Mouse (Mus musculus) midbrain, embryonic 12.5 days (tissue): ENCODE data around the gene Hibadh. TPM values are rescaled to one million over a fixed set of nuclear protein-coding genes. Genes with fewer than 3 reads are reported as not detected.

Source experiments
- ATAC-seq: fragments of 200-750 bp; cut with Nextera tagmentation; 2 replicates; pipeline ENCODE4 v1.8.0; 2017; ENCODE audit warnings: low read depth, moderate TSS enrichment, moderate library complexity; ENCODE audit not compliant: low FRiP score
- H3K27ac ChIP-seq: fragments of 300-500 bp; sonication (generic); replicated peaks from 2 replicates; pipeline ENCODE4 v1.5.1; 2016; ENCODE audit warnings: mild to moderate bottlenecking
- H3K27me3 ChIP-seq: fragments of 300-500 bp; sonication (generic); 2 replicates; pipeline ENCODE4 v1.6.1; 2016; ENCODE audit warnings: mild to moderate bottlenecking
- H3K36me3 ChIP-seq: fragments of 300-500 bp; sonication (generic); 2 replicates; pipeline ENCODE4 v1.6.1; 2016
- H3K4me1 ChIP-seq: fragments of 300-500 bp; sonication (generic); 2 replicates; pipeline ENCODE4 v1.6.1; 2016
- H3K4me2 ChIP-seq: fragments of 300-500 bp; sonication (generic); replicated peaks from 2 replicates; pipeline ENCODE4 v1.6.1; 2016; ENCODE audit warnings: mild to moderate bottlenecking, moderate library complexity
- H3K4me3 ChIP-seq: fragments of 300-500 bp; sonication (generic); 2 replicates; pipeline ENCODE4 v1.5.1; 2016; ENCODE audit warnings: mild to moderate bottlenecking
- H3K9ac ChIP-seq: fragments of 300-500 bp; sonication (generic); replicated peaks from 2 replicates; pipeline ENCODE4 v1.6.1; 2016; ENCODE audit warnings: mild to moderate bottlenecking, moderate library complexity
- H3K9me3 ChIP-seq: fragments of 300-500 bp; sonication (generic); 2 replicates; pipeline ENCODE4 v1.6.1; 2016; ENCODE audit warnings: mild to moderate bottlenecking
- WGBS: fragments of 180-500 bp; shearing (Covaris S2); methylation state at CpG from one replicate; pipeline ENCODE4 v1.1.7; 2016; 5-methylcytosine and 5-hydroxymethylcytosine counted together
- polyA plus RNA-seq: library from polyadenylated mRNA; unstranded; fragments of >200 nt; fragmentation: Nextera tagmentation; extraction: Ambion mirVana; gene quantifications from 2 replicates; pipeline ENCODE4 v1.2.1, GENCODE M21; 2016

The Hibadh gene
- polyA plus RNA-seq, 1 experiment from 2014 or later: 66.3 TPM

- H3K4me3 ChIP-seq: no peak overlapping the region
- H3K27me3 ChIP-seq: no peaks in the 10 kb centered on the region
Observed at GRCm38 (mm10) chr6:52544376-52544775, 95.8 kb downstream of the Hibadh start.

DNA sequence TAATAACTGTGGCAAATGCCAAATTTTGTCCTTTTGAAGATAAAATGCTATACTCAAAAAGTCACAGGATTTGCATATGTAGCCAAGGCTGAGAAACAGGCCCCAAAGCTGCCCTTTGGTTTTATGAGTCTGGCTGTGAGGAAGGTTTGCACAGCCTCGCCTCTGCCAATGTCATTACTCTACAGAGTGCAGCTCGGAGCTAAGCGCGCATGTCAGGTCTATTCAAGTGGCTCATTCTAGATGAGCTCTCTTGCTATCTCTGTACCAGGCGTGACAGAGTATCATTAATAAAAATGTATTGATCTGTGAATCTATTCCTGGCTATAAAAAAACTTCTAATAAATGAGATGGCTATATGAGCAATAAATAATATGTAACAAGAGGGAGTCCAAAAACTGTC is 97.7 kb downstream of the Hibadh start:
- no peaks in the 10 kb centered on the region for H3K27me3 ChIP-seq
- no peak overlapping the region for H3K4me3 ChIP-seq
- H3K27ac ChIP-seq: no peak overlapping the region
- ATAC-seq: no peak
- 80% methylated on average over 5 of the region's 5 CpGs for WGBS
- peaks cover 21% of the 10 kb centered on the region; the same call in 1 of the 2 replicates for H3K36me3 ChIP-seq
- H3K9ac ChIP-seq: no peak overlapping the region
- no peak overlapping the region for H3K4me2 ChIP-seq
- no peaks in the 10 kb centered on the region for H3K9me3 ChIP-seq
- H3K4me1 ChIP-seq: peaks cover 8% of the 10 kb centered on the region; the same call in 1 of the 2 replicates

More at GRCm38 (mm10) chr6:52544376-52544775, 95.8 kb downstream of the Hibadh start:
- ATAC-seq: no peak
- WGBS: 63% methylated on average over 4 of the region's 4 CpGs
- peaks cover 24% of the 10 kb centered on the region; the same call in 1 of the 2 replicates for H3K36me3 ChIP-seq
- H3K27ac ChIP-seq: no peak overlapping the region
- H3K4me2 ChIP-seq: no peak overlapping the region
- H3K9me3 ChIP-seq: no peaks in the 10 kb centered on the region
- H3K4me1 ChIP-seq: peaks cover 7% of the 10 kb centered on the region; the same call in 1 of the 2 replicates
- no peak overlapping the region for H3K9ac ChIP-seq

GRCm38 (mm10) chr6:52539911-52540310 is 100.3 kb downstream of the Hibadh start:
- peaks cover 8% of the 10 kb centered on the region; the same call in 1 of the 2 replicates for H3K4me1 ChIP-seq
- no peaks in the 10 kb centered on the region for H3K27me3 ChIP-seq
- H3K36me3 ChIP-seq: peaks cover 11% of the 10 kb centered on the region; the same call in 1 of the 2 replicates
- no peak overlapping the region for H3K27ac ChIP-seq
- H3K9me3 ChIP-seq: peaks cover 8% of the 10 kb centered on the region; the same call in 1 of the 2 replicates
- WGBS: 11% methylated on average over 2 of the region's 2 CpGs
- H3K9ac ChIP-seq: no peak overlapping the region
- H3K4me2 ChIP-seq: no peak overlapping the region
- no peak overlapping the region for H3K4me3 ChIP-seq
- no peak for ATAC-seq

DNA sequence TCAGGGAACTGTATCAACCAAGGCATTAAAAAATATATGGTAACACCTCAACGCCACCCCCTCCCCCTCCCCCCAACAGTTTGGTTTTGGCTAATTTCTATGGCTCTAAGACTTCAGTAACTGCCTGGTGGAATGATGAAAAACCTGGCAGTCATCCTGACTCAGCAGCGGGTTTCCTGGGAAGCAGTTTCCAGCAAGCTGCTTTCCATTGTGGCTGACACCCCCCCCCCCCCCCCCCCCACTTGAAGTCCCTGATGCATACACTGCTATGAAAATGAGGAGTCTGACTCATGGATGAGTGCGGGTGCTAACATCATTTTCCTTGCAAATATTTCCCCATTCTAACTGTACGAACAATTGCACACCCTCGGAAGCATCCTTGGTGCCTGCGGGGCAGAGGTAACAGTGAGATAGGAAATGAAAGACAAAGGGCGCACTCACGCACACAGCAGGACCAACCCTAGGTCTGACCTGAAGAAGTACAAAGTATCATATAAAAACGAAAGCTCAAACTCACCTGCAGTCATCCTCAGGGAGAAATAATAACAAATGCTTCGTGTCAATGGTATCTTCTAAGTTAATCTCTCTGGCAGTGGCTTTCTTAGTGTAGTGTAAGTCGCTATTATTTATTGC is 105.0 kb downstream of the Hibadh start:
- H3K4me1 ChIP-seq: peaks cover 8% of the 10 kb centered on the region; the same call in 1 of the 2 replicates
- ATAC-seq: no peak
- peaks cover 8% of the 10 kb centered on the region; the same call in 1 of the 2 replicates for H3K9me3 ChIP-seq
- 86% methylated on average over 11 of the region's 11 CpGs for WGBS
- no peak overlapping the region for H3K4me3 ChIP-seq
- no peak overlapping the region for H3K27ac ChIP-seq
- peaks cover 9% of the 10 kb centered on the region; the same call in 1 of the 2 replicates for H3K36me3 ChIP-seq
- no peak overlapping the region for H3K9ac ChIP-seq
- H3K27me3 ChIP-seq: no peaks in the 10 kb centered on the region
- H3K4me2 ChIP-seq: no peak overlapping the region

DNA sequence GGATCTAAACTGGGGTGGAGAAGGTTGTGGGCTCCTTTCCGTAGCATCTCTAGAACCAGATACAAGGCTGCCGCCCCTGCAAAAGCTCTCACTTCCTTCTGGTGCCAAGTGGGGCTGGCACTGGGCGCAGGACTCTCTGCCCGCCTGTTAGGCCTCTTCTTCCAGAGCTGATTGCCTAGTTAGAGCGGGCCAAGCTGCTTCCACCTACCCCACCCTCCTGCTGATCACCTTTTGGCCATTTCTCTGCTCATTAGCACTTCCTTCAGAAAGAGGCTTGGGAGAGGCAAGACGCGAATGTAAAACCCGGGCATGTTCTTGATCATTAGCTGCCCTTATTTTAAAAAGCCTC is 108.1 kb downstream of the Hibadh start:
- ATAC-seq: no peak
- H3K9ac ChIP-seq: no peak overlapping the region
- 80% methylated on average over 8 of the region's 8 CpGs for WGBS

DNA sequence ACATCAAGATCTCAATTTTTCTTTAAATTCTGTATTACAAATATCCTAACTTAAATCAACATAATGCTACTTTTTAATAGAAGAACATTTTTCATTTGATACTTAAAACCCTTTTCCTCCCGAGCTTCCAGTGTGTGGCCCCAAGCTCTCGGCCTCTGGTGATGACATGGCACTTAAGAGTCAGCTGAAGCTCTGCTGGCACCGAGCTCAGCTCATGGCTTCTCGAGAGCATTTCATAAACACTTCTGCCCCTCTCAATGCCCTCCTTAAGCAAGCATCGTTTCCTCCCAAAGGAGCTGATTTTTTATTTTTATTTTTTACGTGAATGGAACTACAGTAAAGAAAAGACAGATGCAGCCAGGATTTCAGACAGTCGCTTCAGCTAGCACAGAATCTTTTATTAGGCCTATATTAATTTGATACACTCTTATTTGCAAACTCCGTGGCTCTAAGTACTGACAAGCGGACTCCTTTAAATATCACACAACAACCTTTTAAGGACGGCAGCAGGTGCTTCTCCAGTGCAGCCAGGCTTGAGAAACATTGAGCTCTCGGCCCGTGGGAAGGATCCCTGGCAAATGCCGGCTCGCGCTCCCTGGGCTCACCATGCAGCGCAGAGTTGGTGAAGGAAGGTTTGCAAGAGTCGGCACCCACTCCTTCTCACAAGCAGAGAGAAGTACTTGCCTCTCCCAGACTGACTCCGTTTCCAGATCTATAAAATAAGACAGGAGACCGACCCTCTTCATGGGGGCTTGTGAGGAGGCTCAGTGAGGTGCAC is 108.6 kb downstream of the Hibadh start:
- Histone ChIP-seq H3K9me3 (peaks cover 2% of the 10 kb centered on the region; the same call in 1 of the 2 replicates), H3K9ac (no peak overlapping the region), H3K27ac (no peak overlapping the region), H3K4me2 (no peak overlapping the region), H3K4me1 (no peaks in the 10 kb centered on the region), H3K4me3 (no peak overlapping the region), H3K27me3 (no peaks in the 10 kb centered on the region), H3K36me3 (peaks cover 1% of the 10 kb centered on the region; the same call in 1 of the 2 replicates)
- 89% methylated on average over 19 of the region's 19 CpGs for WGBS
- ATAC-seq: no peak

More for the DNA sequence above, 108.1 kb downstream of the Hibadh start:
- no peak overlapping the region for H3K4me2 ChIP-seq
- no peak overlapping the region for H3K4me3 ChIP-seq
- H3K27me3 ChIP-seq: no peaks in the 10 kb centered on the region
- no peak overlapping the region for H3K27ac ChIP-seq
- H3K36me3 ChIP-seq: peaks cover 7% of the 10 kb centered on the region; the same call in 1 of the 2 replicates
- peaks cover 6% of the 10 kb centered on the region; the same call in 1 of the 2 replicates for H3K9me3 ChIP-seq
- no peaks in the 10 kb centered on the region for H3K4me1 ChIP-seq

DNA sequence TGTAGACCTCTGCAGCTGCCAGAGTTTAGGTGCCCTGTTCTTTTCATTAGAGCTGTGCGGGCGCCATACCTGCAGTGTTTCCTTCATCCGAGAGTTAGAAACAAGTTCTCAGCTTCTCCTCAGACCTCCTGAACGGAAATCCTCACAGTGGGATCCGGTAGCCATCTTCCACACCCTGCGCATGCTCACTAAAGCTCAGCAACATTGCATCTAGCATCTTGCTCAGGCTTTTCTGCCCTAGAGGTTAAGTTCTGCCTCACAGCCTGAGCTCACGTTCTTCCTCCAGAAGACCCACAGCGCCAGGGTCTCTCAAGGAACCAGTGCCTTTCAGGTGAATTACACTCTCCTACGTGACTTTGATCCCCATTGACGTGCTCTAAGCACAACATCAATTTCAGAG is 109.3 kb downstream of the Hibadh start:
- no peak for ATAC-seq
- no peak overlapping the region for H3K27ac ChIP-seq
- WGBS: 86% methylated on average over 10 of the region's 10 CpGs
- H3K36me3 ChIP-seq: no peaks in the 10 kb centered on the region
- no peaks in the 10 kb centered on the region for H3K9me3 ChIP-seq
- H3K4me3 ChIP-seq: no peak overlapping the region
- no peaks in the 10 kb centered on the region for H3K27me3 ChIP-seq
- no peak overlapping the region for H3K9ac ChIP-seq
- no peaks in the 10 kb centered on the region for H3K4me1 ChIP-seq
- no peak overlapping the region for H3K4me2 ChIP-seq

DNA sequence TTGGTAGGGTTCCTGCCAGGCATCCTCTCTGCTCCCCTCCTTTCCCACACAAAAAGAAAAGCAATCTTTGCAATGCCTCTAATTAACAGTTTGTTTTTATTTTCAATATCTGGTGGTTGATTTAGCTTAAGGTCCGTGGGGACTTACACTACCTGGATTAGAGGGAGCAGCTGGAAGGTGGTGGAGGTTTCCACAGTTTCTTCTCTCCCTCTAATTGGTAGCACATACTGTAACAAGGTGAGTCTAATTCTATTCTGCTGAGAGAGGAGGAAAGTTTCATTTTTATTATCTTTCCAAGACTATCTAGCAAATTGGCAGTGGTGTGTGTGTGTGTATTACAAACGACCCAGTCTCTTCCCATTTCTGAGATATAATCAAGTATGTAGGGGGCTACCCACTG is 116.0 kb downstream of the Hibadh start:
- H3K27me3 ChIP-seq: no peaks in the 10 kb centered on the region
- WGBS: 47% methylated on average over 2 of the region's 2 CpGs

DNA sequence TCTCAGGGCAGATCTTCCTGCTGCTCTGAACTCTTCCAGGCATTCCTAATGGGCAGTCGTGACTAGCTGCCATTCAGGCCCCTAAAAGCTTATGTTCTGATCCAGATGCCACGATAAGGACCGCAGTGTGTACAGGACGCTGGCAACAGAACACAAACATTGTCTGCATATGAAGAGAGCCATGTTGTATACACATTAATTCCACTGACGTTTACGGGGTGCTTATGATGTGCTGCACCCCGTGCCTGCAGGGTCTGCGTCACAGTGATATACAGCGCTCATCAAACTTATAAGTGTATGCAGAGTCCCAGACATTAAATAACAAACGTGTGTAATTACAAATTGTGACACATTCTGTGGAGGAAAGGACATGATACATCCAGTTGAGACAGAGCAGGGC is 121.5 kb downstream of the Hibadh start:
- Histone ChIP-seq H3K9ac (no peak overlapping the region), H3K27ac (no peak overlapping the region), H3K36me3 (no peaks in the 10 kb centered on the region), H3K4me1 (no peaks in the 10 kb centered on the region; the same call in 1 of the 2 replicates), H3K4me2 (no peak overlapping the region), H3K4me3 (no peak overlapping the region), H3K27me3 (no peaks in the 10 kb centered on the region), H3K9me3 (no peaks in the 10 kb centered on the region)
- ATAC-seq: no peak
- whole genome bisulfite sequencing: 92% methylated on average over 10 of the region's 10 CpGs

More for the DNA sequence above, 116.0 kb downstream of the Hibadh start:
- Histone ChIP-seq H3K4me1 (no peaks in the 10 kb centered on the region), H3K4me3 (no peak overlapping the region), H3K27ac (no peak overlapping the region), H3K9ac (no peak overlapping the region), H3K36me3 (no peaks in the 10 kb centered on the region), H3K9me3 (no peaks in the 10 kb centered on the region), H3K4me2 (no peak overlapping the region)
- no peak for ATAC-seq

- Histone ChIP-seq H3K4me2 (no peak overlapping the region), H3K9me3 (no peaks in the 10 kb centered on the region), H3K4me1 (peaks cover 2% of the 10 kb centered on the region; the same call in 1 of the 2 replicates), H3K4me3 (no peak overlapping the region), H3K36me3 (no peaks in the 10 kb centered on the region), H3K27ac (no peak overlapping the region), H3K27me3 (no peaks in the 10 kb centered on the region), H3K9ac (no peak overlapping the region)
- 75% methylated on average over 5 of the region's 5 CpGs for WGBS
- ATAC-seq: no peak
Observed at GRCm38 (mm10) chr6:52517272-52517671, 122.9 kb downstream of the Hibadh start.

DNA sequence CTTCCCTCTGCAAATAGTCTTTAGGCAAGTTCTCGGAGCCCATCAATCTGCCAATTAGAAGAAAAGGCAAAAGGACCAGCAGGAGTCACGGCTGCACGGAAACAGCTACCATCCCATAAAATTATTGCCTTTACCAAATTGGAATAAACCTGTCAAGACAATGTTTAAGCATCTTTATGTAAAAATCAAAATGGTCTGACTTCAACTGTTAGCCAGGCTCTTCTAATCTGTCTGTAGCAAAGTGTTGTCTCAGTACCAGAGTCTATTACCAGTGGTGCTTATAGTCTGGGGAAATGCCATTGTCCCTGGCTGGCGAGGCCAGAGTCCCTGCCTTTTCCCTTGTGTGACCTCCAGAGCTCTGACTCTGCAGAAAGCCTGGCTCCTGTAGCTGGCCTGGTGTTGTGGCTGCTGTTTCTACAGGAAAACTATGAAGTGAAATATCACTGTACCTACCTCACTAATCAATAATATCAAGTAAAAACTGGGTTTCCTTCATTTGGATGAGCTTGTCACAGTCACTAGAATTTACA is 126.2 kb downstream of the Hibadh start:
- no peak overlapping the region for H3K4me2 ChIP-seq
- no peak overlapping the region for H3K27ac ChIP-seq
- H3K36me3 ChIP-seq: no peaks in the 10 kb centered on the region
- WGBS: 9% methylated on average over 4 of the region's 4 CpGs
- H3K4me3 ChIP-seq: no peak overlapping the region
- no peaks in the 10 kb centered on the region for H3K27me3 ChIP-seq
- no peak overlapping the region for H3K9ac ChIP-seq
- H3K9me3 ChIP-seq: no peaks in the 10 kb centered on the region
- no peak for ATAC-seq
- peaks cover 2% of the 10 kb centered on the region; the same call in 1 of the 2 replicates for H3K4me1 ChIP-seq

DNA sequence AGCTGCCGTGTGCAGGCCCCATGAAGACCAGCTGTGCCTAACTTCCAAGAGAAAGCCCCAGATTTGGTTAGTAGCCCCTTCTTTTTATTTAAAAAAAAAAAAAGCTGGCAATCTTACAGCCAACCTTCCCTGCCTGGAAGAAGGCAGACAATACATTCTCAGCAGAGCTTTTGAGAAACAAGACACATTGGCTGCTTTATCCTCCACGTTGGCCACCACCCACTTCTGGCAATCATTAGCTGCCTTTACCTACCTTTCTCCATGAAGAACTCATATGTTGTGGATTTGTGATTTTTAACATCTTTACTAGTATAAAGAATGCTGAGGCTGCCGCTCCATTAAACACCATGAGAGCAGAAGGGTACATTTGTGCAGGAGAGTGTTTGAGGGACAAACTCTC is 131.4 kb downstream of the Hibadh start:
- WGBS: 89% methylated on average over 3 of the region's 3 CpGs
- ATAC-seq: no peak
- H3K9me3 ChIP-seq: no peaks in the 10 kb centered on the region
- no peak overlapping the region for H3K4me3 ChIP-seq
- H3K36me3 ChIP-seq: no peaks in the 10 kb centered on the region
- H3K4me2 ChIP-seq: no peak overlapping the region
- no peaks in the 10 kb centered on the region for H3K27me3 ChIP-seq
- peaks cover 2% of the 10 kb centered on the region; the same call in 1 of the 2 replicates for H3K4me1 ChIP-seq
- no peak overlapping the region for H3K9ac ChIP-seq
- no peak overlapping the region for H3K27ac ChIP-seq
